Mouse (Mus musculus): Measurements from ENCODE around the gene B3galnt1.

DNA sequence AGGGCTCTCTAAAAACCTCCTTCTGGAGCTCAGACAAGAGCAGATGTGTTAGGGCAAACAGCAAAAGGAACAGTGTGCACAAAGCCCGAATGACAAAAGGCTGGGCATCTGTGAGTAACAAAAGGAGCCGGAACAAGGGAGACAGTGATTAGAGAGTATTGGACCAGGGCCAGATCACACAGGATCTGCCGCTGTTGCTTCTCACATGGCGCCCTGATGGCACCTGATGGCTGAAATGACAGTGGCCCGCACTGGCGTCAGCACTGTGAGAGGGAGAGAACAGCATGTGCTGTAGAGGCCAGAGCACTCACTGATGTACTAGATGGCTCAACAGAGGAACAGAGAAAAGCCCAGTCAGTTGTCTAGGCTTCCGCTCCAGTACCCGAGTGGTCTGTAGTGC, 55.8 kb downstream of the B3galnt1 start:
- TF ChIP-seq CTCF (IDR thresholded peaks at IDR 0.05) (no peak), POLR2A (IDR thresholded peaks at IDR 0.05; ENCODE audit: insufficient read depth, low read depth, low read length) (no peak)

All from heart, adult 2 months (tissue).